Mouse (Mus musculus) myocyte (in vitro differentiated cells): ENCODE measurements around the gene Ptprg. TPM values are rescaled to one million over a fixed set of nuclear protein-coding genes. Genes with fewer than 3 reads are reported as not detected.
"Not testable (repeated sequence)": the region's sequence is repeated elsewhere in the genome, so short reads cannot be mapped to it uniquely, and the experiment has no call there.

ENCODE experiments used
- H3K27me3 ChIP-seq: one replicate; pipeline ENCODE4 v1.6.1; 2011; ENCODE audit not compliant: control insufficient read depth, insufficient read depth, insufficient read length
- H3K36me3 ChIP-seq: one replicate; pipeline ENCODE4 v1.6.1; 2011; ENCODE audit not compliant: control insufficient read depth, insufficient read depth
- H3K4me2 ChIP-seq: one replicate; pipeline ENCODE4 v1.6.1; 2011; ENCODE audit warnings: low read depth, control low read depth
- H3K4me3 ChIP-seq: one replicate; pipeline ENCODE4 v1.5.1; 2011; ENCODE audit warnings: mild to moderate bottlenecking, control low read depth, moderate library complexity
- H3K79me2 ChIP-seq: one replicate; pipeline ENCODE4 v1.6.1; 2011; ENCODE audit not compliant: control insufficient read depth, insufficient read depth
- H3ac ChIP-seq: one replicate; pipeline ENCODE4 v1.6.1; 2011; ENCODE audit not compliant: control insufficient read depth, insufficient read length
- POLR2A ChIP-seq: IDR thresholded peaks from one replicate; pipeline ENCODE4 v1.6.1; 2011; ENCODE audit warnings: low read depth, mild to moderate bottlenecking, control low read depth, moderate library complexity; ENCODE audit not compliant: insufficient read length
- POLR2AphosphoS2 ChIP-seq: IDR thresholded peaks from one replicate; pipeline ENCODE4 v1.6.1; 2011; ENCODE audit warnings: low read depth, control low read depth; ENCODE audit not compliant: insufficient read length
- SRF ChIP-seq: IDR thresholded peaks from one replicate; pipeline ENCODE4 v1.6.1; 2011; ENCODE audit warnings: low read depth; ENCODE audit not compliant: control insufficient read depth, insufficient read length
- TCF3 ChIP-seq: IDR thresholded peaks from one replicate; pipeline ENCODE4 v1.6.1; 2011; ENCODE audit warnings: low read depth, control low read depth; ENCODE audit not compliant: insufficient read length
- polyA plus RNA-seq: library from polyadenylated mRNA; unstranded; fragments of >200 nt; fragmentation: generic; extraction: Trizol; gene quantifications from one replicate; pipeline ENCODE4 v1.2.1, GENCODE M21; 2012; ENCODE audit warnings: missing spikeins

Gene Ptprg
- polyA plus RNA-seq, 1 experiment: 14.4 TPM

DNA sequence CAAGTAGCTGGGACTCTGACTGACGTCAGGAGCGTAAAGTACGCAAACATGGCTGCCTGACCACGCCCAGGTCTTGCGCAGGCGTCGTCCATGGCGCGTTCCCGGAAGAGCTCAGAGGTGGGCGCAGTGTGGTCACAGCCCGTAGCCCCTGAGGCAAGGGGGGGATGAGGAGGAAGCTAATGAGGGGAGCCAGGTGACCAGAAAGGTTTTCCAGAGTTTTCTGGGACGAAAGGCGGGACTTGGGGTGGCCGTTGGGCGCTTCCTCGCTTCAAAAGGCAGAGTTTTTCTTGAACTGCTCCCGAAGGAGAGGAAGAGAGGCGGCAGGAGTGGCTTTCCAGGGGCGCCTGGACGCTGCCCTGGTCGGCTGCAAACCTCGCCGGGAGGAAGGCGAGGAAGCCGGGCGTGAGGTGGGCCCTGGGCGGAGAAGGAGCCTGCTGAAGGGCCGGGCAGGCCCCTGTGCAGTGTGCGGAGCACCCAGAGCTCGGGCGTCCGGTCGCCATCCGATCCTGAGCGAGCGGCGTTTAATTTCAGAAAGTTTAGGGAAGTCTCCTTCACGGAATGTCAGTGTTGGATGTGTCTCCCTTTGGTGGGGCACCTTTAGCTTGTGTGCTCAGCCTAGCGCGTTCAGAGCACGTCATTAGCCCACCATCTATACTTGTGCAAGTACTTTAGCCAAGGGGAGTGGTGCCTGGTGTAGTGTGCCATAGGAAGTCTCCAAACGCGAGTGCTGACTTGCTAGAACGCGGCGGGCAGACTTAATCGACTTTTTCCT is 731.0 kb downstream of the Ptprg start, which contains the start of gene 3830406C13Rik:
3830406C13Rik (plus strand) TSS at position 33 of the 772 bp plus-strand sequence.
- Histone ChIP-seq H3K4me3 (peak within 1 kb of the TSS; percentile 82), H3K27me3 (no peaks in the 10 kb centered on the region), H3K4me2 (peak within 1 kb of the TSS; percentile 75), H3ac (peak within 1 kb of the TSS; percentile 74), H3K36me3 (peaks cover 10% of the 10 kb centered on the region), H3K79me2 (no peaks in the 10 kb centered on the region)
- TF ChIP-seq POLR2A (peak; percentile 91), TCF3 (no peak), SRF (peak; percentile 6), POLR2AphosphoS2 (peak; percentile 90)

DNA sequence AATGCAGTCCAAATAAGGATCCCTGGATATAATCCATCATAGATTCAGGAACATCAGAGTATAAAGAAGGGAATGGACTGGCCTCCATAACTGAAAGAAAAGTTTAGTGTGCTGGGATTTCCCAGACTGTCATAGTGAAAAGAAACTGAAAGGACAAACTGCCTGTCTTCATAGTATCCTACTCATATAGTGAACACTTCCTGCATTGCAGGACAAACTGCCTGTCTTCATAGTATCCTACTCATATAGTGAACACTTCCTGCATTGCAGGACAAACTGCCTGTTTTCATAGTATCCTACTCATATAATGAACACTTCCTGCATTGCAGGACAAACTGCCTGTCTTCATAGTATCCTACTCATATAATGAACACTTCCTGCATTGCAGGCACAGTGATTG is 736.4 kb downstream of the Ptprg start:
- not testable (repeated sequence) for H3K4me2 ChIP-seq, H3K36me3 ChIP-seq, H3K4me3 ChIP-seq, H3K27me3 ChIP-seq, H3K79me2 ChIP-seq, H3ac ChIP-seq

Other genes starting within 250 kb of the Ptprg start
- gene Gm3839, start 196.8 kb upstream of the Ptprg start, polyA plus RNA-seq: 1.7 TPM